Mouse (Mus musculus) small intestine, adult 2 months (tissue): Measurements from ENCODE around the gene Adgrl1. TPM values are rescaled to one million over a fixed set of nuclear protein-coding genes. Genes with fewer than 3 reads are reported as not detected.

Experiments used
- H3K27ac ChIP-seq: fragments of 200-500 bp; 2 replicates; pipeline ENCODE4 v1.5.1; 2012; ENCODE audit warnings: low read depth, low read length, control low read depth, inconsistent platforms; ENCODE audit not compliant: insufficient read depth
- H3K27me3 ChIP-seq: fragments of 200-500 bp; 2 replicates; pipeline ENCODE4 v1.6.1; 2012; ENCODE audit warnings: mild to moderate bottlenecking, moderate library complexity, low read length, inconsistent platforms; ENCODE audit not compliant: control insufficient read depth, insufficient read depth
- H3K36me3 ChIP-seq: fragments of 200-500 bp; 2 replicates; pipeline ENCODE4 v1.6.1; 2012; ENCODE audit warnings: mild to moderate bottlenecking, low read length, control low read depth, inconsistent platforms; ENCODE audit not compliant: control insufficient read depth, insufficient read depth
- H3K4me1 ChIP-seq: fragments of 200-500 bp; 2 replicates; pipeline ENCODE4 v1.6.1; 2012; ENCODE audit warnings: low read length, inconsistent platforms, mixed read lengths; ENCODE audit not compliant: control insufficient read depth, insufficient read depth, insufficient read length
- H3K4me3 ChIP-seq: fragments of 200-500 bp; 2 replicates; pipeline ENCODE4 v1.5.1; 2012; ENCODE audit warnings: low read depth, mild to moderate bottlenecking, control low read depth, inconsistent platforms, low read length, moderate library complexity
- CTCF ChIP-seq: fragments of 200-500 bp; IDR thresholded peaks from 2 replicates; pipeline ENCODE4 v1.5.1; 2012; ENCODE audit warnings: low read depth, mild to moderate bottlenecking, control low read depth, inconsistent platforms, low read length, moderate library complexity, mixed read lengths; ENCODE audit not compliant: insufficient replicate concordance, insufficient read length; ENCODE audit errors: extremely low read depth
- POLR2A ChIP-seq: fragments of 200-500 bp; IDR thresholded peaks from 2 replicates; pipeline ENCODE4 v1.6.1; 2012; ENCODE audit warnings: low read depth, mild to moderate bottlenecking, control low read depth, inconsistent platforms, low read length, moderate library complexity
- WGBS: fragments of 180-500 bp; shearing (Covaris S2); methylation state at CpG from one replicate; pipeline ENCODE4 v1.1.7; 2018; 5-methylcytosine and 5-hydroxymethylcytosine counted together
- polyA plus RNA-seq: library from polyadenylated mRNA; depleted of rRNA; stranded (reverse); fragments of >200 nt; gene quantifications from 2 replicates; pipeline ENCODE4 v1.2.3, GENCODE M21; 2012

The Adgrl1 gene
- polyA plus RNA-seq, 1 experiment: 19.1 TPM

DNA sequence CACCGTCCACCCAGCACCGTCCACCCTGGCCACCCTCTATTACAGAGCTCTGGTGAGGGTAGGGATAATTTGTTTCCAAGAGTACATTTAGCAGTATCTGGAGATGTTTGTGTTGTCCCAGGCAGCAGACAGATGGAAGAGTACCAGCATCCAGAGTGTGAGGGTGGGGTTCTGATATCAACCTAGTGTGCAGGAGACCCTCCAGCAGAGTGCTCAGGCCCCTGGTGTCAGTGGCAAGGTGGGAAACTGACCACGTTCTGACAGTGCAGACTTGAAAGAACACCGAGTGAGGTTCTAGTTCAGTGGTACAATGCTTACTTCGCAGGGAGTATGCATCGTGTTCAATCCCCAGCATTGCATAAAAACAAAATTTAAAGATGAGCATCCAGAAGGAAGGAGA is 71.8 kb downstream of the Adgrl1 start:
- no peak for TF ChIP-seq CTCF
- TF ChIP-seq POLR2A: no peak
- Histone ChIP-seq H3K4me3 (no peak overlapping the region), H3K27me3 (no peaks in the 10 kb centered on the region), H3K27ac (peak overlapping the region; percentile 62), H3K4me1 (0 out of 2 replicates have a peak, but pooled peaks cover 9% of the 10 kb centered on the region), H3K36me3 (0 out of 2 replicates have a peak, but pooled peaks cover 1% of the 10 kb centered on the region)
- 73% methylated on average over 6 of the region's 6 CpGs for WGBS

GRCm38 (mm10) chr8:83972150-83973120 is 72.5 kb downstream of the Adgrl1 start, which contains the start of gene Prkaca:
Gene Prkaca (plus strand): TSS chr8:83972993.
- 1% methylated on average over 93 of the region's 94 CpGs for WGBS
- no peak for TF ChIP-seq CTCF
- TF ChIP-seq POLR2A: 0 out of 2 replicates have a peak, but pooled peaks have one; percentile 58
- no peaks in the 10 kb centered on the region for H3K36me3 ChIP-seq
- peak within 1 kb of the TSS; percentile 62 for H3K27ac ChIP-seq
- peak within 1 kb of the TSS; percentile 95 for H3K4me3 ChIP-seq
- H3K27me3 ChIP-seq: no peaks in the 10 kb centered on the region
- peaks cover 12% of the 10 kb centered on the region; the same call in 1 of the 2 replicates for H3K4me1 ChIP-seq

DNA sequence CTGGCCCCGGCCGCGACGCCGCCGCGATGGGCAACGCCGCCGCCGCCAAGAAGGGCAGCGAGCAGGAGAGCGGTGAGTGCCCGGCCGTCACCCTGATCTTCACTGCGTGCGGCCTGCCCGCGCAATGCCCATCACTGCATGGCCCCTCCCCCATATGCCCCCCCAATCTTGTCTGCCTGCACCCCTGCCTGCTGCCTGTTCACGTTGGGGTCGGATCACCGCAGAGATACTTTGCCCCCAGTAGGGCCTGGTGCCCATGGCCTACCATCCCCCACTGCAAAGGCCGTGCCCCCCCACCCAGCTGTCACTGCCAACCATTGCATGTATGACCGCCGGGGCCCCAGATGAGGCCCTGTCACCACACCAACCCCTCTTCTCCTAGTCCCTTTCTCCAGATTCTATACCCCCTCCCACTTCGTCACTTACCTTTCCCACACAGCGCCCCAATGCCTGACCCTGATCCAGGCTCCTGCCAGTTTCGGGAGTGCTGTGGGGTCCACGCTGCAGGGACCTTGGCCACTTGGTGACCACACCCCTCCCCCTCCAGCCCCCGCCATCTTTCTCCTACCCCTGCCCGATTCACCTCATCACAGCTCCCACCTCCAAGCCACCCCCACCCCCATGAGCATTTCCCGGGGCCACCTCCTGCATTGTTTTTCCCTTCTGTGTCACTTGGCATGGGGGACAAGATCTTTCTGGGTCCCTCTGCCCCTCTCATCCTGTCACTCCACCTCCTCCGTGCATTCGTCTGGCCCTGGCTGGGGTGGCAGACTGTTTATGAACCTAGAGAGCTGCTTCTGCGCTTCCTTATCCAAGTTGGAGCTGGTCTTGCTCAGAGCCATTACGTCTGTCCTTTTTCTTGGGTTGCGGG is 73.5 kb downstream of the Adgrl1 start:
- 8% methylated on average over 37 of the region's 37 CpGs for WGBS
- Histone ChIP-seq H3K36me3 (no peaks in the 10 kb centered on the region), H3K27me3 (no peaks in the 10 kb centered on the region), H3K4me3 (peak overlapping the region; percentile 95), H3K27ac (no peak overlapping the region), H3K4me1 (peaks cover 15% of the 10 kb centered on the region; the same call in 1 of the 2 replicates)
- no peak for TF ChIP-seq CTCF
- no peak for TF ChIP-seq POLR2A

GRCm38 (mm10) chr8:83974521-83974920 is 74.6 kb downstream of the Adgrl1 start:
- Histone ChIP-seq H3K27me3 (no peaks in the 10 kb centered on the region), H3K27ac (no peak overlapping the region), H3K4me3 (no peak overlapping the region), H3K36me3 (no peaks in the 10 kb centered on the region), H3K4me1 (peaks cover 15% of the 10 kb centered on the region; the same call in 1 of the 2 replicates)
- TF ChIP-seq CTCF (no peak), POLR2A (no peak)
- WGBS: 86% methylated on average over 4 of the region's 4 CpGs

GRCm38 (mm10) chr8:83976101-83976630 is 76.3 kb downstream of the Adgrl1 start:
- Histone ChIP-seq H3K36me3 (peaks cover 6% of the 10 kb centered on the region; the same call in 1 of the 2 replicates), H3K27me3 (no peaks in the 10 kb centered on the region), H3K27ac (no peak overlapping the region), H3K4me1 (peaks cover 15% of the 10 kb centered on the region; the same call in 1 of the 2 replicates), H3K4me3 (no peak overlapping the region)
- WGBS: 72% methylated on average over 4 of the region's 4 CpGs
- TF ChIP-seq POLR2A: no peak
- peak; percentile 45; the same call in 1 of the 2 replicates for TF ChIP-seq CTCF

DNA sequence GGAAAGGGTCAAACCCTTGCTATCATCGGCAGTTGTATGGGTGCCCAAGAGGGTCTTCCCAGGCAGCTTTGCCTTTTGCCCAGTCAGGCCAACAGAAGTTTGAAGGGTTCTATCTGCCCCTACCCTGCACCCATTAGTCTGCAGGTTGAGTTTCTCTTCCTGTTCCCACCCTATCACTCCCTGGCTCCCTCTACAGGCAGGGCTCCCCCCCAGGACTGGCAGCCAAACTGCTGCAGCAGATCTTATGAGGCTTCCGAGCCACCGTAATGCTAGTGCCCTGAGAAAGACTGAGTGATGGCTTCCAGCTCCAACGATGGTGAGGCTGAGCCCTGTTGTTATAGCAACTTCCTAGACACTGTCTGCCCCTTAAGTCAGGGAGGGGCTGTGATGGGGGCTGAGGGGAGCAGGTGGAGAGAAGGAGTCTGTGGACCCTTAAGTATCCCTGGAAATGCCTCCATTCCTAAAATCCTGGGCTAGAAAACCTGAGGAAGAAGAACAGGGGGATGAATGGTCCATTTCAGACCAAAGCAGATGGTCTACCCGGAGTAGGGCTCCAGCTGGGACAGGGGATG is 77.0 kb downstream of the Adgrl1 start:
- no peaks in the 10 kb centered on the region for H3K27me3 ChIP-seq
- peaks cover 12% of the 10 kb centered on the region for H3K36me3 ChIP-seq
- TF ChIP-seq POLR2A: no peak
- no peak for TF ChIP-seq CTCF
- no peak overlapping the region for H3K4me3 ChIP-seq
- WGBS: 90% methylated on average over 5 of the region's 5 CpGs
- H3K27ac ChIP-seq: no peak overlapping the region
- H3K4me1 ChIP-seq: peaks cover 15% of the 10 kb centered on the region; the same call in 1 of the 2 replicates

GRCm38 (mm10) chr8:83977646-83978045 is 77.7 kb downstream of the Adgrl1 start:
- Histone ChIP-seq H3K27ac (no peak overlapping the region), H3K4me1 (peaks cover 12% of the 10 kb centered on the region; the same call in 1 of the 2 replicates), H3K4me3 (no peak overlapping the region), H3K27me3 (no peaks in the 10 kb centered on the region), H3K36me3 (peaks cover 13% of the 10 kb centered on the region)
- 46% methylated on average over 6 of the region's 6 CpGs for WGBS
- no peak for TF ChIP-seq CTCF
- TF ChIP-seq POLR2A: no peak
